Mouse (Mus musculus) hindbrain, embryonic 10.5 days (tissue): ENCODE data around the gene Cct5. TPM values are rescaled to one million over a fixed set of nuclear protein-coding genes. Genes with fewer than 3 reads are reported as not detected.

Experiments
- DNase-seq: peaks from one replicate; pipeline ENCODE4 v3.0.0-alpha.2; 2017; ENCODE audit warnings: low spot score
- H3K27ac ChIP-seq: fragments of 300-500 bp; sonication (generic); 2 replicates; pipeline ENCODE4 v1.5.1; 2016; ENCODE audit warnings: mild to moderate bottlenecking, moderate library complexity
- H3K27me3 ChIP-seq: fragments of 300-500 bp; sonication (generic); 2 replicates; pipeline ENCODE4 v1.6.1; 2016; ENCODE audit warnings: mild to moderate bottlenecking; ENCODE audit not compliant: poor library complexity, insufficient read depth, severe bottlenecking
- H3K36me3 ChIP-seq: fragments of 300-500 bp; sonication (generic); 2 replicates; pipeline ENCODE4 v1.6.1; 2016; ENCODE audit warnings: mild to moderate bottlenecking, moderate library complexity
- H3K4me1 ChIP-seq: fragments of 300-500 bp; sonication (generic); replicated peaks from 2 replicates; pipeline ENCODE4 v1.6.1; 2016; ENCODE audit warnings: mild to moderate bottlenecking
- H3K4me3 ChIP-seq: fragments of 300-500 bp; sonication (generic); 2 replicates; pipeline ENCODE4 v1.5.1; 2016; ENCODE audit warnings: mild to moderate bottlenecking, moderate library complexity
- H3K9me3 ChIP-seq: fragments of 300-500 bp; sonication (generic); 2 replicates; pipeline ENCODE4 v1.6.1; 2016; ENCODE audit warnings: mild to moderate bottlenecking, moderate library complexity
- WGBS: fragments of 180-500 bp; shearing (Covaris S2); methylation state at CpG from one replicate; pipeline ENCODE4 v1.1.7; 2016; 5-methylcytosine and 5-hydroxymethylcytosine counted together
- polyA plus RNA-seq: library from polyadenylated mRNA; unstranded; fragments of >200 nt; fragmentation: Nextera tagmentation; extraction: Ambion mirVana; gene quantifications from 2 replicates; pipeline ENCODE4 v1.2.1, GENCODE M21; 2016

The Cct5 gene
- polyA plus RNA-seq, 1 experiment from 2014 or later = 698 TPM

DNA sequence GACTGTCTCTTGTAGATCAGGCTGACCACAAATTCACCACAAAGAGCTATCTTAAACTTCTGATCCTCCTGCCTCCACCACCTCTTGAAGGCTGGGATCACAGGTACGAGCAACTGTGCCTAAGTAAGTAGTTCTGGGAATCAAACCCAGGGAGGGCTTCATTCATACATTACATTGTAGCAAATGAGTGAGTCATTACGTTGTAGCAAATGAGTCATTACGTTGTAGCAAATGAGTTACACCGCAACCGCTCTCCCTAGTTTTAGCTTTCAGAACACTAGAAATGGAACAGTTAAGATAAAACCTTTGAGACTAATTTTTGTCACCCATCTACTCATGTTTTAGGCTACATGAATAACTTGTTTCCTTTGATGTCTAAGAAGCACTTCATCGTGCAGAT, 55.3 kb downstream of the Cct5 start:
- peaks cover 22% of the 10 kb centered on the region for H3K4me1 ChIP-seq
- no peak overlapping the region for H3K4me3 ChIP-seq
- H3K36me3 ChIP-seq = no peaks in the 10 kb centered on the region
- H3K27me3 ChIP-seq = no peaks in the 10 kb centered on the region
- no peak overlapping the region for H3K27ac ChIP-seq
- no peak for DNase-seq
- H3K9me3 ChIP-seq = no peaks in the 10 kb centered on the region
- 90% methylated on average over 6 of the region's 6 CpGs for WGBS

DNA sequence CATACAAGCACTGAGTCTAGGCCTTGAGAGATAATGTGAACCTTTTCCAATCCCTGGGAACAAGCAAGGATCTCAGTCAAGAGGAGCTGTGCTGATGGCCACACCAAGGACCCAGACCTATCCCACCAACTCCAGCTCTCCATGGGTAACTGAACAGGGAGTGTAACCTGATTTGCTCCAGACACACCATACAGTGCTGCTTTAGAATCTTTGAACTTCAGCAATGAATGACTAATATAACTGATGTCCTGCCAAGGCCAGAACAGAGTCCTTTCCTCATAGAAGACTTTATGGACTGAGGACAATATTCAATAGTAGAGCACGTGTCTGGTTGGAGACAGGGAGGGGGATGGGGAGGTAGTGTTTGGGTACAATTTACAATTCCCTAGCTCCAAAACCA, 56.5 kb downstream of the Cct5 start:
- 79% methylated on average over 1 of the region's 1 CpGs for WGBS
- no peak for DNase-seq
- H3K27ac ChIP-seq = no peak overlapping the region
- peaks cover 31% of the 10 kb centered on the region for H3K4me1 ChIP-seq
- no peaks in the 10 kb centered on the region for H3K36me3 ChIP-seq
- H3K4me3 ChIP-seq = no peak overlapping the region
- H3K27me3 ChIP-seq = no peaks in the 10 kb centered on the region
- no peaks in the 10 kb centered on the region for H3K9me3 ChIP-seq

DNA sequence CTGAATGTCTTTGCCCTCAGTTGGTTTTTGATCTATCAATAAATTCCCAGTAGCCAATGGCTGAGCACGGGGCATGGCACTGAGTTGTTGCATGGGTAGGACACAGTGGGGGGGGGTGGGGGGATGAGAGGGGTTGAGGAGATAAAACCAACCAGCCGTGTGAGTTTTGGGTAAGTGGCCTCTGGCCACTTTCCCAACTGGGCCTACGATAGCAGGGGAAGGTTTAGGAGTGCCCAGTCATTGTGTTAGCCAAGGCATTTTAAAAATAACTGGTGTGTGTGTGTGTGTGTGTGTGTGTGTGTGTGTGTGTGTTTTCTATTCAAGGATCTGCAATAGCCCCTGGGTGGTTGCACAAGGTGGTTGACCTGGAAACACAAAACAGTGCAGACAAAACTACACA, 58.4 kb downstream of the Cct5 start:
- H3K4me1 ChIP-seq = peaks cover 31% of the 10 kb centered on the region
- H3K36me3 ChIP-seq = no peaks in the 10 kb centered on the region
- 0 out of 2 replicates have a peak, but pooled peaks cover 7% of the 10 kb centered on the region for H3K27me3 ChIP-seq
- DNase-seq = no peak
- H3K9me3 ChIP-seq = 0 out of 2 replicates have a peak, but pooled peaks cover 2% of the 10 kb centered on the region
- no peak overlapping the region for H3K4me3 ChIP-seq
- WGBS = 12% methylated on average over 3 of the region's 3 CpGs
- H3K27ac ChIP-seq = peak overlapping the region; percentile 64

DNA sequence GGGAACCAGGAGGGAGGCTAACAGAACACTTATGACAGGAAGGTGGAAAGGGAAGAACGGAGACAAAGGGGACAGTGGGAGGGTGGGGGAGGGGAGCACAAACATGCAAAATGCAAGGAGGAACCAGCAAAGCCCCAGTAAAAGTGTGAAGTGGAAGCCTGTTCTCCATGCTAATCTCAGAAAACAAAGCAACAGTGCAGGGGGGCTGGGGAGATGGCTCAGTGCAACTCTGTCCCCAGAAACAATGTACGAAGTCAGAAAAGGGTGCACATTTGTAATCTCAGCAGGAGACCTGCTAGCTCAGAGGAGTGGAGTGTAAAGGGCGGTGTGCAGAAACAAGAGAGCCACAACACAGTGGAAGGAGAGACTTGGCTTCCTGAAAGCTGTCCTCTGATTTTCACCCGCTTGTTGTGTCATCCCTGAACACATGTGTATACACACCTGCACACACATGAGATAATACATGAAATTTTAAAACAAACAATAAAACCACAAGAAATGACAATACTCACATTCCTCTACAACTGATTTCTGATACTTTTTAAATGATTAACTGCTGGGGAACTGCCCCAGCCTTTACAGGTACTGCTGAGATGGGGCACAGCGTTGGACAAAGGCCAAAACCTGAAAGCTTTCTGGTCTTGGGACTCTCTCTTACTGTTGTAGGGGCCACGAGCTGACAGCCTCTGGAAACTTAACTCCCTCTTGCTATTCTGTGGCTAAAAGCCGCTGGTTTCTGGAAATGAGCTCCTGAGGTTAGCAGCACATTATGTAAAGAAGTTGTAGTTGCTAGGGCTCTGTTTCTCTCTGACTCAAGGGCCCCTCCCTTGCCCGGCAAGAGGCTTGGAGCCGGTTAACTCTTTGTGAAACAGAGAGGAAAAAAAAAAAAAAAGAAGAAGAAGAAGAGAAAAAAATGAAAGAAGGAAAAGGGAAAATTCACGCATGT, 59.3 kb downstream of the Cct5 start:
- H3K27ac ChIP-seq = peak overlapping the region; percentile 85
- H3K4me3 ChIP-seq = peak overlapping the region; percentile 18
- 7% methylated on average over 10 of the region's 10 CpGs for WGBS
- DNase-seq = peak; percentile 58
- H3K36me3 ChIP-seq = no peaks in the 10 kb centered on the region
- 0 out of 2 replicates have a peak, but pooled peaks cover 2% of the 10 kb centered on the region for H3K9me3 ChIP-seq
- H3K27me3 ChIP-seq = 0 out of 2 replicates have a peak, but pooled peaks cover 9% of the 10 kb centered on the region
- H3K4me1 ChIP-seq = peaks cover 32% of the 10 kb centered on the region

Other genes with a start within 250 kb of the Cct5 start
- gene Ankrd33b, start 234.1 kb downstream of the Cct5 start, polyA plus RNA-seq = 0.39 and 0.56 TPM in 2 replicates
- gene Ropn1l, start 148.1 kb downstream of the Cct5 start, polyA plus RNA-seq = 3.4 and 4.5 TPM in 2 replicates
- gene March6, start 70.8 kb downstream of the Cct5 start, polyA plus RNA-seq = 34.5 and 39.9 TPM in 2 replicates
- gene Cmbl, start 36.4 kb downstream of the Cct5 start, polyA plus RNA-seq = 1.6 and 2.0 TPM in 2 replicates
- gene Fam173b, start within 50 bp of the Cct5 start, polyA plus RNA-seq = 13.1 and 15.5 TPM in 2 replicates